ENCODE assay signal across 22 mouse cellular contexts in genomic region chr7:63113252-63113651, GRCm38 (mm10).
DNase-seq lines count a peak whose midpoint lies in the region; ATAC-seq and TF ChIP-seq lines count a peak whose summit lies in the region.
"Had no signal": no experiment of that assay in that cellular context is flagged by ENCODE, and none has a peak within 500 bp of the region (broad histone marks: within the 10 kb centered on the region; RNA-seq: fewer than 3 reads in every experiment).

No protein-coding gene starts in this region.

- 80% methylated on average over 2 of the region's 2 CpGs for WGBS in forebrain, embryonic 12.5 days
- WGBS in forebrain, postnatal 0 days = 72% methylated on average over 2 of the region's 2 CpGs
- 45% methylated on average over 2 of the region's 2 CpGs for WGBS in hindbrain, embryonic 11.5 days
- 67% methylated on average over 2 of the region's 2 CpGs for WGBS in hindbrain, postnatal 0 days
- WGBS in midbrain, embryonic 10.5 days = 78% methylated on average over 2 of the region's 2 CpGs
- WGBS in midbrain, embryonic 13.5 days = 81% methylated on average over 2 of the region's 2 CpGs
- 64% methylated on average over 2 of the region's 2 CpGs for WGBS in neural tube, embryonic 11.5 days

- H3K9ac ChIP-seq in forebrain, embryonic 12.5 days = no peak overlapping the region
- H3K9ac ChIP-seq in forebrain, postnatal 0 days = no peak overlapping the region
- H3K9ac ChIP-seq in hindbrain, embryonic 11.5 days (ENCODE audit: low read depth, low read length) = no peak overlapping the region
- no peak overlapping the region for H3K9ac ChIP-seq in hindbrain, postnatal 0 days (replicated peaks; ENCODE audit: low read length)
- no peak overlapping the region for H3K9ac ChIP-seq in midbrain, embryonic 13.5 days (replicated peaks)
- H3K9ac ChIP-seq in neural tube, embryonic 11.5 days (ENCODE audit: low read length) = no peak overlapping the region
- H3K9ac ChIP-seq: embryonic facial prominence, embryonic 13.5 days; embryonic facial prominence, embryonic 15.5 days; forebrain, embryonic 13.5 days; forebrain, embryonic 15.5 days had no signal

- no peaks in the 10 kb centered on the region for H3K27me3 ChIP-seq in forebrain, embryonic 12.5 days
- no peaks in the 10 kb centered on the region for H3K27me3 ChIP-seq in forebrain, postnatal 0 days (ENCODE audit: insufficient read depth, low read length)
- no peaks in the 10 kb centered on the region for H3K27me3 ChIP-seq in hindbrain, embryonic 11.5 days (ENCODE audit: control insufficient read depth, insufficient read depth, low read length)
- no peaks in the 10 kb centered on the region for H3K27me3 ChIP-seq in hindbrain, postnatal 0 days (ENCODE audit: insufficient read depth, low read length)
- no peaks in the 10 kb centered on the region for H3K27me3 ChIP-seq in midbrain, embryonic 10.5 days (ENCODE audit: low read depth, poor library complexity, severe bottlenecking)
- no peaks in the 10 kb centered on the region for H3K27me3 ChIP-seq in midbrain, embryonic 13.5 days
- no peaks in the 10 kb centered on the region for H3K27me3 ChIP-seq in neural tube, embryonic 11.5 days (ENCODE audit: control insufficient read depth, insufficient read depth, low read length)
- H3K27me3 ChIP-seq: embryonic facial prominence, embryonic 13.5 days; embryonic facial prominence, embryonic 15.5 days; forebrain, embryonic 13.5 days; forebrain, embryonic 15.5 days had no signal

- H3K4me1 ChIP-seq in forebrain, embryonic 12.5 days = peaks cover 5% of the 10 kb centered on the region; the same call in 1 of the 2 replicates
- H3K4me1 ChIP-seq in forebrain, postnatal 0 days (ENCODE audit: insufficient read depth) = no peaks in the 10 kb centered on the region
- no peaks in the 10 kb centered on the region for H3K4me1 ChIP-seq in hindbrain, embryonic 11.5 days (replicated peaks; ENCODE audit: control insufficient read depth, insufficient read depth, low read length)
- no peaks in the 10 kb centered on the region for H3K4me1 ChIP-seq in hindbrain, postnatal 0 days (ENCODE audit: insufficient read depth, low read length)
- peaks cover 17% of the 10 kb centered on the region for H3K4me1 ChIP-seq in midbrain, embryonic 10.5 days
- H3K4me1 ChIP-seq in midbrain, embryonic 13.5 days (replicated peaks) = no peaks in the 10 kb centered on the region
- no peaks in the 10 kb centered on the region for H3K4me1 ChIP-seq in neural tube, embryonic 11.5 days (ENCODE audit: control insufficient read depth, insufficient read depth, low read length)
- H3K4me1 ChIP-seq: embryonic facial prominence, embryonic 13.5 days; embryonic facial prominence, embryonic 15.5 days; forebrain, embryonic 15.5 days had no signal

- ATAC-seq in forebrain, embryonic 12.5 days (ENCODE audit: low FRiP score) = 0 out of 2 replicates have a peak, but pooled peaks have one; percentile 23
- ATAC-seq in forebrain, postnatal 0 days = no peak
- ATAC-seq in hindbrain, embryonic 11.5 days (ENCODE audit: low FRiP score) = peak; percentile 57
- ATAC-seq in hindbrain, postnatal 0 days = no peak
- ATAC-seq in midbrain, embryonic 13.5 days = no peak
- ATAC-seq in neural tube, embryonic 11.5 days (ENCODE audit: insufficient read depth, low FRiP score, low TSS enrichment) = peak; percentile 53; the same call in 1 of the 2 replicates
- ATAC-seq: forebrain, embryonic 13.5 days; forebrain, embryonic 15.5 days had no signal

- no peak overlapping the region for H3K4me3 ChIP-seq in forebrain, embryonic 12.5 days (replicated peaks)
- H3K4me3 ChIP-seq in forebrain, postnatal 0 days (ENCODE audit: low read depth, low read length) = no peak overlapping the region
- no peak overlapping the region for H3K4me3 ChIP-seq in hindbrain, embryonic 11.5 days (ENCODE audit: low read depth, low read length)
- H3K4me3 ChIP-seq in hindbrain, postnatal 0 days (ENCODE audit: low read length) = no peak overlapping the region
- no peak overlapping the region for H3K4me3 ChIP-seq in midbrain, embryonic 10.5 days
- no peak overlapping the region for H3K4me3 ChIP-seq in midbrain, embryonic 13.5 days (replicated peaks)
- H3K4me3 ChIP-seq in neural tube, embryonic 11.5 days (ENCODE audit: low read depth, low read length) = no peak overlapping the region
- H3K4me3 ChIP-seq: embryonic facial prominence, embryonic 13.5 days; embryonic facial prominence, embryonic 15.5 days; erythroblast, embryonic 14.5 days; forebrain, embryonic 13.5 days; forebrain, embryonic 15.5 days had no signal

- TF ChIP-seq CTCF in forebrain, postnatal 0 days (IDR thresholded peaks at IDR 0.05; ENCODE audit: low read depth) = no peak
- no peak for TF ChIP-seq CTCF in hindbrain, postnatal 0 days (IDR thresholded peaks at IDR 0.05; ENCODE audit: low read depth)

- H3K36me3 ChIP-seq in forebrain, embryonic 12.5 days (replicated peaks) = no peaks in the 10 kb centered on the region
- H3K36me3 ChIP-seq in forebrain, postnatal 0 days (ENCODE audit: insufficient read depth) = no peaks in the 10 kb centered on the region
- no peaks in the 10 kb centered on the region for H3K36me3 ChIP-seq in hindbrain, embryonic 11.5 days (ENCODE audit: control insufficient read depth, insufficient read depth, low read length)
- H3K36me3 ChIP-seq in hindbrain, postnatal 0 days (ENCODE audit: insufficient read depth, low read length) = no peaks in the 10 kb centered on the region
- H3K36me3 ChIP-seq in midbrain, embryonic 10.5 days = no peaks in the 10 kb centered on the region
- H3K36me3 ChIP-seq in midbrain, embryonic 13.5 days = no peaks in the 10 kb centered on the region
- H3K36me3 ChIP-seq in neural tube, embryonic 11.5 days (ENCODE audit: control insufficient read depth, insufficient read depth, low read length) = no peaks in the 10 kb centered on the region
- H3K36me3 ChIP-seq: embryonic facial prominence, embryonic 13.5 days; embryonic facial prominence, embryonic 15.5 days; forebrain, embryonic 15.5 days had no signal

- H3K27ac ChIP-seq in forebrain, embryonic 12.5 days = no peak overlapping the region
- H3K27ac ChIP-seq in forebrain, postnatal 0 days (ENCODE audit: low read depth, low read length) = no peak overlapping the region
- H3K27ac ChIP-seq in hindbrain, embryonic 11.5 days (ENCODE audit: low read depth, low read length) = no peak overlapping the region
- H3K27ac ChIP-seq in hindbrain, postnatal 0 days = no peak overlapping the region
- peak overlapping the region; percentile 63 for H3K27ac ChIP-seq in midbrain, embryonic 10.5 days (replicated peaks)
- H3K27ac ChIP-seq in midbrain, embryonic 13.5 days = no peak overlapping the region
- H3K27ac ChIP-seq in neural tube, embryonic 11.5 days (ENCODE audit: low read depth, low read length) = no peak overlapping the region
- H3K27ac ChIP-seq: embryonic facial prominence, embryonic 13.5 days; embryonic facial prominence, embryonic 15.5 days; forebrain, embryonic 13.5 days; forebrain, embryonic 15.5 days had no signal

- no peak overlapping the region for H3K4me2 ChIP-seq in forebrain, embryonic 12.5 days
- no peak overlapping the region for H3K4me2 ChIP-seq in forebrain, postnatal 0 days (ENCODE audit: low read depth)
- no peak overlapping the region for H3K4me2 ChIP-seq in hindbrain, embryonic 11.5 days (replicated peaks; ENCODE audit: low read depth, low read length)
- H3K4me2 ChIP-seq in hindbrain, postnatal 0 days (ENCODE audit: low read depth, low read length) = no peak overlapping the region
- H3K4me2 ChIP-seq in midbrain, embryonic 13.5 days (replicated peaks) = no peak overlapping the region
- H3K4me2 ChIP-seq in neural tube, embryonic 11.5 days (ENCODE audit: low read depth) = no peak overlapping the region
- H3K4me2 ChIP-seq: embryonic facial prominence, embryonic 13.5 days; embryonic facial prominence, embryonic 15.5 days; forebrain, embryonic 13.5 days; forebrain, embryonic 15.5 days had no signal

- DNase-seq in forebrain, postnatal 0 days = no peak
- DNase-seq in hindbrain, embryonic 11.5 days (ENCODE audit: low spot score) = peak; percentile 13
- no peak for DNase-seq in hindbrain, postnatal 0 days (ENCODE audit: low spot score)
- no peak for DNase-seq in midbrain, embryonic 10.5 days (ENCODE audit: low spot score)
- DNase-seq in neural tube, embryonic 11.5 days (ENCODE audit: low spot score) = peak; percentile 13
- DNase-seq in neural tube, embryonic 10.5 days (ENCODE audit: extremely low spot score, low spot score) = no peak
- DNase-seq: adrenal gland, adult 2 months; adrenal gland, postnatal 10 days; adrenal gland, postnatal 25 days; cerebellum, adult 11 months; cerebellum, adult 18-20 months; cerebellum, adult 8-10 months; cerebellum, adult 9-11 months; cerebellum, postnatal 14 days; cerebellum, postnatal 36 days had no signal

- H3K9me3 ChIP-seq in forebrain, embryonic 12.5 days = no peaks in the 10 kb centered on the region
- no peaks in the 10 kb centered on the region for H3K9me3 ChIP-seq in forebrain, postnatal 0 days (ENCODE audit: low read length)
- H3K9me3 ChIP-seq in hindbrain, embryonic 11.5 days (ENCODE audit: control insufficient read depth, low read length) = no peaks in the 10 kb centered on the region
- H3K9me3 ChIP-seq in hindbrain, postnatal 0 days (ENCODE audit: low read length) = no peaks in the 10 kb centered on the region
- H3K9me3 ChIP-seq in midbrain, embryonic 10.5 days (replicated peaks) = no peaks in the 10 kb centered on the region
- no peaks in the 10 kb centered on the region for H3K9me3 ChIP-seq in midbrain, embryonic 13.5 days
- H3K9me3 ChIP-seq in neural tube, embryonic 11.5 days (ENCODE audit: control insufficient read depth, low read length) = no peaks in the 10 kb centered on the region
- H3K9me3 ChIP-seq: embryonic facial prominence, embryonic 13.5 days; embryonic facial prominence, embryonic 15.5 days; forebrain, embryonic 13.5 days; forebrain, embryonic 15.5 days had no signal

Comparison
In these comparisons a context has a peak if more than half of its experiments do, and no peak if none do; other contexts are left out.
1. ATAC-seq: peak in forebrain, embryonic 12.5 days (single experiment), hindbrain, embryonic 11.5 days (single experiment) and neural tube, embryonic 11.5 days (single experiment); none in forebrain, postnatal 0 days (single experiment), hindbrain, postnatal 0 days (single experiment) and midbrain, embryonic 13.5 days (single experiment).
2. DNase-seq: peak in hindbrain, embryonic 11.5 days (single experiment) and neural tube, embryonic 11.5 days (single experiment); none in forebrain, postnatal 0 days (single experiment), hindbrain, postnatal 0 days (single experiment), midbrain, embryonic 10.5 days (single experiment) and neural tube, embryonic 10.5 days (single experiment).